Mouse (Mus musculus) left cerebral cortex, adult 11 months (tissue): ENCODE measurements around the gene Cfap36.

Source experiments
- DNase-seq: peaks from one replicate; pipeline ENCODE4 v3.0.0; 2022; ENCODE audit warnings: low spot score

The Cfap36 gene

DNA sequence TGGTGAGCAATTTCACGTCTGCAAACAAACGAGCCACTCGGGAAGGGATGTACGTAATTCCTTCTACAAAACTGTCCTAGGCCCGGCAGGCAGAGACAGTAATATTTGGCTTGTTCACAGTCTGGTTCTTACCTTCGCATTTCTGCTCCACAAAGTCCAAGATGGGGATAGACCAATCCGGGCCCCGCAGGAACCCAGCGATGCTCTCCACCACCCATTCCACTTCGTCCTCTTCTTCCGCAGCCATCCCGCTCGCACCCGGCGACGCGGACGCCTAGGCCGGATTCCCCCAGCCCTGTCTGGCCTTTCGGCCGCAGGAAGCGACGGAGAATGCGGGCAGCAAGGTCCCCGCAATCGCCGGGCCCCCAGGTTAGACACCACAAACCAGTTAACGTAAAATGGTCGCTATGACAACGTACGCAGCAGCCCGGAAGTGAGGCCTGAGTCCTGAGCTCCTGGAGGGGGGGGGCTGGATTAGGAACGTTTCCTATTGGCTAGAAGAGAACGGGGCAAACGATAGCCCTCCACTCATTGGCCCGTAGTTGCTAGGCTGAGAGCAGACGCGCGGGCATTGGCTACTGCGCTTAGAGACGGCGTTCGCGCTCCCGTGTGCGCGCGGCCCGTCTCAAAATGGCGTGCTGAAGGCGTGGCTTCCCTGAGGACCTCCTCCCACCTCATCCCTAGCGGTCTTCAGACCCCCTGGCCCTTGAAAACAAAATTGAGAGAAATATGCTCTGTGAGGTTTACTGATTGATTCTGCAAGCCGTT is at the start of gene Cfap36:
Cfap36 (minus strand) TSS at position 527 of the 768 bp plus-strand sequence.
- peak; percentile 93 for DNase-seq

DNA sequence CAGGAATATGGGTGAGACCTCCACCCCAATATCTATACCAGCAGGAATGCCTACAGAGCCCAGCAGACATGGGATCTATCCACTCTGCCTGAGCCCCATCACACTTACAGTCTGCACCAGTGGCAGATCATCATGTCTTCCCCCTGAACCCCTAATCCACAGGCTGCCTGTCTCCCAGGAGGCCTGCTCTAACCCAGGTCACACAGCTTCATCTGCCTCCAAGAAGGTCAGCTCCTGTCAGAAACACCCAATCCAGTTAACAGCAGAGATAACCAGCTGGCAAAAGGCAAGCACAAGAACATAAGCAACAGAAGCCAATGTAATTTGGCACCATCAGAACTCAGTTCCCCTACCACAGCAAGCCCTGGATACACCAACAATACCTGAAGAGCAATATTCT is 40.1 kb upstream of the Cfap36 start:
- DNase-seq = no peak

DNA sequence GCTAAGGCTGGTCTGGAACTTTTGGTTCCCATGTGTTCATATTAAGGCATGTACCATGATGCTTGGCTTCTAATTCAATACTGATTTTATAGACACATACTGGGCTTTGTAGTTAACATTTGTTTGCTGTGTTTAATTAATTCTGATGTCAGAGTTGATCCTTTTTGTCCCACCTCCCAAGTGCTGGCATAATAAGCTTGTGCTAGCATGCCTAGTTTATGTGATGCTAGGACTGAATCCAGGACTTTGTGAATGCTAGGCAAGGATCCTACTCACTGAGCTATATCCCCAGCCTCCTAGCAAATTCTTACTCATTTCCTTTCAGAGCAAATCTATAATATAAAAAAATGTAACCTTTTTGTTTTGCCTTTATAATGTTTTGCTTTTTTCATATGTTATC is 38.8 kb upstream of the Cfap36 start:
- no peak for DNase-seq

DNA sequence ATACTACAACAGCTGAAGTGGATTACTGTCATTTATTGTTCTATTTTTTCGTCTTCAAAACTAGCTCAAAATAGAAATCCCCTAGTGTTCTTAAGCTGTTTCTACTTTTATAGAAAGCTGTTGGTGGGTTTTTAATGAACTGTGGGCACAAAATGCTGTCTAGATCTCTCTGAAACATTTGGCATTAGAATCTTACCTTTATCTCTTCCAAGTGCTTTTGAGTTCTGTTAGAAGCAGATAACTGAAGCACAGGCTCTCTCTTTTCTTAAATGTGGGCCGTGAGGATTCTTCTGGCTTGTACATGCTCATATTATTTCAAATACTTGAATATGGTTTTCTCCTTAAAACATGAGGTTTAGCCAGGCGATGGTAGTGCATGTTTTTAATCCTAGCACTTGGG is 27.5 kb upstream of the Cfap36 start:
- DNase-seq = no peak

DNA sequence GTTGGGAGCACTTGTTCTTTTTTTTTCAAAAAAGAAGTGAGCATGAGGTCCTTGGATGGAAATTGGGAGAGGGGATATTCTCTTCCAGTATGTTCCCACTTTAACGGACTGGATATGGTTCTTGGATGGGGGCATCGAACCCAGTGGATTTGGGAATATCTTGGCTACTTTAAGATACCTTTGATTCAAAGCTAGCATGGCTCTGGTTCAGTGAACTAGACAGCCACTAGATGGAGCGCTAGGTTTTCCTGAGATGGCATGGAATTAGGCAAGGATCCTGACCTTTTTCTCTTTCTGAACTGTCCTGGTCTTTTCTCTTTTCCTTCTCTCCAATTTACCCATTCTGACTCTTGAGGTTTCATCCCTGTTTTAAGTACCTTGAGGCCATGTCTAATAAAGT is 20.6 kb upstream of the Cfap36 start:
- DNase-seq = peak; percentile 34

DNA sequence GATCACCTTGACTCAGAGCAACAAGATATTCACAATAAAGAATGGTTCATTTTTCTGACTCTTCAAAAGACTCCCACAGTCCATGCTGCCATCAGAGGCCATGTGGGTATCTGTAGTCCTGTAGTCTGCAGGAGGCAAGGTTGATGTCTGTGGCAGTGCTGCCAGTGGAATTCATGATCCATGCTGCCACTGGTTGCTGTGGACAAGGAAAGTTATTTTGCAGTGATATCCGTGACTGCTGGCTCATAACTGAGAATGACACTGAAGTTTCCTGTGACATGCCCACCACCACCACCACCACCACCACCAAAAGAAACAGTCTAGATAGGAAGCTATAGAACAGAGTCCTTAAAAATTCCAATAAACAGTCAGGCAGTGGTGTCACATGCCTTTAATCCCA is 7.4 kb upstream of the Cfap36 start:
- no peak for DNase-seq

DNA sequence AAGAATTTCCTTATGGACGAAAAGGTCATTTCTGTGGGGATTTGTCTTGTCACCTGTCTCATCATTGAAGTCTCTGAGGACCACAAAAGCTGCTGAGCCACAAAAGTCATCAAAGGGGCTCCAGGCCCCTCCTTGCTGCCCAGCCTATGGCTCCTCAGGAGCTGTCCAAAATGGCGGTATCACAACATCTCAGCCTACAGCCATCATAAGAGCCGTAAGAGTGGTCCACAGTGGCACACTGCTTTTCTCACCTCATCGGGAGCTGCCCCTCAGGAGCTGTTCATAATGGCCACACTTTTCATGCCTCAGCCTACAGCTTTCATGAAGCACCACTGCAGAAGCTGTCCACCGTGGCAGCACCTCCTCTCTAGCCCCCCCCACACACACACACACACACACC is 1.2 kb upstream of the Cfap36 start:
- DNase-seq = no peak

DNA sequence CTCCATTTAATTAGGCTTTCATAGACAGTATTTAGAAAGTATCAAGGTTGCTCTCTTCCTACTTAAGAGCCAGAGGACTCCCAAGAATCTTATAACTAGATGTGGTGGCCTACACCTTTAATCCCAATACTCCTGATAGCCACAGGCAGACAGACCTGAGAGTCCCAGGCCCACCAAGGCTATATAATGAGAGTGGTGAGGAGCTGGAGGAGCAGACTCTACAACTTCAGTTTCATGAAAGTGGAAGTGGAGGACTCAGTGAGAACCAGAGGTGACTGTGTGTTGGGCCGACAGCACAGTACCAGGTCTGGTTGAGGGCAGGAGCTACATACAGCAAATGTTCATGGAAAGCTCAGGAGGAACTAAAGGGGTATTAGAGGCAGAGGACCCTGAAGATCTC is 516 bp upstream of the Cfap36 start:
- DNase-seq = no peak

DNA sequence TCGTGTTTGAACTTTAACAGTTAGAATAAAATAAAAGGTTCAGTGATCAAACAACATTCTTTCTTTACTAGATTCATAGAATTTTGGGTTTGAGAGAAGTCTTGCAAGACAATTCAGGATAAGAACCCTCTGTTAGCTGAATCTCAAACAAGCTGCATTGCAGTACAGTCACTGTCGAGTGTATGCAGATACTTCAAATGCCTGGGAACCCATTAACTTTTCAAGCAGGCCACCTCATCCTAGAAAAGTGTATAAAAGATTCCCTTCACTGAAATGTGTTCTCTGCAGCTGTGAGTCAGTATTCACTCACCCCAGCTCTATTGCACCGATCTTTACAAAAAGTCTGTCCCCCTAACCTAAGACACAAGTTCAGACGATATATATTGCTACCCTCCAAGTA is 1.2 kb downstream of the Cfap36 start:
- no peak for DNase-seq

DNA sequence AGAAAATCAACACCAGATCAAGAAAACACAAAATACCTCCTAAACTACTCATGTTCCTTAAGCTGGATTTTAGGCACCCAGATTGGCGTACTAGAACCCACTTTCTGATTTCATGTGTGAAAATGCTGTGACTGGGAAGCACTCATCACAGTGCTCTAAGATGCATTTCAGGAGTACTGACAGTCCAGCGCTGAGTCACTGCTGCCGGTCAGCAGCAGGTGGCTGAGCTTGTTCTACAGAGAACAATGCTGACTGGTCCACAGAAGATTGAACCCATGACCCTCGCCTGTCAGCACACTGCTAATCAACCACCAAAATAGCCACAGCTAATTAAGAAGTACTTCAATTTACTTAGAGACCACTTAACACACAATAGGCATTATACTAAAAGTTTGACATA is 5.2 kb downstream of the Cfap36 start:
- DNase-seq = no peak

DNA sequence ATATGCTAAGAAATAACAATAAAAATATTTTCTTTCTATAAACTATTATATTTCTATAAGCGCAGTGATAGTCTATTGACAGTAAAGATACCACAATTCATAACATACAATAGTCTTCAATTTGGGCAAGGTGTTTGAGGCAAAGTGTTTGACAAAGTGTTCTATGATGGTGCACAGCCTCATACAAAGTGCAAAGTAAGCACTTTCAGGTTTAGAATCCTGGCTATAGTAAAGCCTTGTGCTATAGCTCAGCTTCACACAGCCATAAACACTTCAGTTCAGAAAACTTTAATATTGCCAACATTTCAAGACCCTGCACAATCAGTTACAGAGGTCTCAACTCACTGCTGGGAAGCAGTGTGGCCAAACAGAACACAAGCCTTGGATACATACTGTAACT is 7.9 kb downstream of the Cfap36 start:
- DNase-seq = no peak

DNA sequence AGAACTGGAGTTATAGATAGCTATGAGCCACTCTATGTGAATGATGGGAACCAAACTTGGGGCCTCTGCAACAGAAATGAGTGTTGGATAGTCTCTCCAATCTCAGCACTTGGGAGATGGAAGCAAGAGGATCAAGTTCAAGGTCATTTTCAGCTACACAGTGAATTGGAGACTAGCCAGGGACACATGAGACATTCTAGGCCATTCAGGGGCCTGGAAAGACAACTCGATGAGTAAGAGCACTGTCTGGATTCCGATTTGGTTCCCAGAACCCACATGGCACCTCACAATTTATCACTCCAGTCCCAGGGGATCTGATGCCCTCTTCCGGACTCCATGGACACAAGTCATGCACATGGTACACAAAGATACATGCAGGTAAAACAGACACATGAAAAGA is 8.7 kb downstream of the Cfap36 start:
- DNase-seq = no peak

DNA sequence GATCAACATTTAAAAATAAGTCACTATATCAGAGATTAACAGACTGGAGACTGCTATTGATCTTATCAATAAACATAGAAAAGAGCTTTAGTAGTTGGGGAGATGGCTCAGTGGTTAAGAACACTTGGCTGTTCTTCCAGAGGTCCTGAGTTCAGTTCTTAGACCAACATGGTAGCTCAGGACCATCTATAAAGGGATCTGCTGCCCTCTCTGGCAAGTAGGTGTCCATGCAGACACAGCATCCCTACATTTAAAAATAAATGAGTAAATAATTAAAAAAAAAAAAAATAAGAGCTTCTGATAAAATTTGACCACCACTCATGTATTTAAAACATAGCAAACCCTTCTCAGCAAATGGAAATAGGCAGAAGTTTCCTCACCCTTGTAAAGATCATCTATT is 9.2 kb downstream of the Cfap36 start:
- no peak for DNase-seq

DNA sequence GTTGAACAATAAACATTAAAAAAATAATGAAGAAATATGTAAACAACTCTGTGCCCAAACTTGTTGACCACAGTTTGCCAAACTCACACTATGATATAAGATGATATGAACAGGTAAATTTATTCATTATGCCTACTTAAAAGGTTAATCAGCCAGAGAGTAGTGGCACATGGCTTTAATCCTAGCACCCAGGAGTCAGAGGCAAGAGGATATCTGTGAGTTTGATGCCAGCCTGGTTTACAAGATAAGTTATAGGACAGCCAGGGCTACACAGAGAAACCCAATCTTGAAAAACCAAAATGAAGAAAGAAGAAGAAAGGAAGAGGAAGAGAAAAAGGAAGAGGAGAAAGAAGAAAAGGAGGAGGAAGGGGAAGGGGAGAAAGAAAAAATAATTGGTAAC is 9.8 kb downstream of the Cfap36 start:
- DNase-seq = no peak

DNA sequence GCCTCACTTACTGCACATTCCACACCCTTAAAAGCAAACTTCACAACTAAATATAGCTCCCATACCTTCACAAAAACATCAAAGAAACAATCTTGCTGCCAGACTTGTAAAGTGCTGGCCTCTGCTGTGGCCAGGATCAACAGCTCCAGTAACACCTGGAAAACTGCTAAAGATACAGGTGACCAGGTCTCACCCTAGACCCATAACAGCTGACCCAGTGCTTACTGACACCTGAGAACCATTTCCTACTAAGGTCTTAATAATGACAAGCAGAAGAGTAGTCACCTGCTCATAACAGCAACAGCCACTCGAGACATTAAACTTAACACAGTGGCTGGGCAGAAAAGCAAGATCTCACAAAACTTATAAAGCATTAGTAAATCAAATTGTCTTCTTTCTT is 13.6 kb downstream of the Cfap36 start:
- no peak for DNase-seq

DNA sequence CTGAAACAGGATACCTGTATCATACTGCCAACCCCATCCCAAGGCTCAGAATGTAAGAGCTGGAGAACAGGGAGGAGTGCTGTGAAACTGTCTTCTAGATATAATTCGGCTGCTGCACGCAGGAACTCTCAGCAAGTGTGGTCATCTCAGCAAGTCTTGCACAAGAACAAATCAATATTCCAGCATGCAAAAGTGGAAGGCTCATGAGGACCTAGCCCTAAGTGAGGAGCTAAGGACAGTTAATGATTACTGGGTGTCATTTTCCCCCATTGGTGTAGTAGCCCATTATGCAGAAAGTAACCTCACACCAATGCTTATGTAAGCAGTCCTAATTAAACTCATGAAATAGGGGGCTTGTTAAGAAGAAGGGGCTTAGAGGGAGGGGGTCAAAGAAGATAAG is 18.3 kb downstream of the Cfap36 start:
- no peak for DNase-seq

DNA sequence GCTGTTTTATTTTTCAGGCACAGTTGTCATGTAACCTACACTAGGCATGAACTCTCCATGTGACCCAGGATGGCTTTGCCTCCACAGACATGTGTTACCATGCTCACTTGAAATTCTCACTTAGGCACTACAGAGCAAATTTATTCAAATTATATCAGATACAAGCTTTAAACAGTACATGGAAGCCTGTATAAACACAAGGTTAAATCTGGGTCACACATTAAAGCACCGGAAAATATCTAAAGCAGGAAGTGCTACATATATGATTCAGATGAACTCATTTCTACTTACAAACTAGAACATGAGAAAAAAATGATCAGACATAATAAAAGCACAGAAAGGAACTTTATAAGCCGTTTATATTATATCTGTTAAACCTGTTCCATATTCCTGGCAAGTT is 22.5 kb downstream of the Cfap36 start:
- no peak for DNase-seq

DNA sequence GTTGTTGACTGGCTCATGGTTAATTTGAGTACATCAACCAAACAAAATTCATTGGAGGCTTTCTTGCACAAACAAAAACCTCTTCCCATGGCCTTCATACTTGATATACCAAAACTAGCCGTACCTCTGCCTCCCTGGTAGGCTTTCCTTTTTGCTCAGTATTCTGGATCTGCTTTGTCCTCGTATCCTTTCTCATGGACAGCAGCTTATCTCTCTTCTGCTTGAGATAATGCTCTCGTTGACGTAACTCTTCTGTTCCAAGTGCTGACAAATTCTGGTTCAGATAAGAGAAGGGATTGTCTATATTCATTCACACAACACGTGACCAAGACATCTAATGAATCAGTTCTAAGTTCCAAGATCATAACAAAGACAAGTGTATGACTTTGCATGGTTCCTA is 24.9 kb downstream of the Cfap36 start:
- DNase-seq = no peak

DNA sequence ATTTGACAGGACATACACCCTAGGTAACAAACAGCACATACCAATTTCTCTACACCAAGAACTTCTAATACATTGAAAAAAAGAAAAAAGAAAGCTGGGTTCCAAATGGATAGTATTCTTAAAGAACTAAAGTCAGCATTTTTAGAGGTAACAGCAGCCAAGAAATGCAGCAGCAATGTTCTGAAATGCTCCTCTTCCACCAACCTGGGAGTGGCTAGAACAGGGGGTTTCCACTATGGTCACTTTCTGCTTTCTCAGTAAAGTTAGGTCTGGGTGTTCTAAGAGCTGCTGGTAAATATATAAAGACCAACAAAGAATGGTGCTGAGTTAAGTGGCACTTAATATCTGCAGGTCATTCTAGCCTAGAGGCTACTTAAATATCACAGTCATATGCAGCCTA is 28.2 kb downstream of the Cfap36 start:
- no peak for DNase-seq

DNA sequence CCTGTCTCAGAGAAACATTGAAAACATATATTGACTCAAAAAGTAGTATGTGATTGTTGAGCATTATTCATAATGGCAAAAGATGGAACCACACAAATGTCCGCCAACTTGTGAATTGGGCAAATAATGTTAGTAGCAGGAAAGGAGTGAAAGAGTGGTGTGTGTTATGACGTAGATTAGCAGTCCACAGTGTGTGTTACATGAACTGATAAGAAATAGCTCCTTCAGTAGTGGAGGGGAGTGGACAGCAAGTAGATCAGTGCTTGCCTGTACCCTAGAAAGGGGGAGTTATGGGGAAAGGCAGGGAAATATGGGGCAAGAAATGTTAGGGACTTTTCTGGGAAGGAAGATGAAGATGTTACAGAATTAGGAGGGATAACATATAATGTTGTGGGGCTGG is 31.0 kb downstream of the Cfap36 start:
- DNase-seq = no peak

DNA sequence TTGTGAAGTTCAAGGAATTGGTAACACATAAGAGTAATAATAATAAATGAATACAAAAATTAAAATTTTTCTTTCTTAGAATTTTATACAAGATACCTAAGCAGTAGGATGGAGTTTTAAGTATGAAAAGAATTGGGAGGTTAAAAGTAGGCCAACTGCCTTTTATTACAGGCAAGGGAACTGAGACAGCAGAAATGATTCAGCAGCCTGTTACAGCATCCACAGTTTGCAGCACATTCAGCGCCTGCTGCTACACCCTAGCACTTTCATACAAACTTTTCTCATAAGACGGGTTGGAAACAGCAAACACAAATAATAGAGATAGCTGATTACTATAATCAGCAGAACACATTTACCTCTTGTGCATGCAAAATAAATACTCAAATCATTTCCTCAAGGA is 37.4 kb downstream of the Cfap36 start:
- no peak for DNase-seq

DNA sequence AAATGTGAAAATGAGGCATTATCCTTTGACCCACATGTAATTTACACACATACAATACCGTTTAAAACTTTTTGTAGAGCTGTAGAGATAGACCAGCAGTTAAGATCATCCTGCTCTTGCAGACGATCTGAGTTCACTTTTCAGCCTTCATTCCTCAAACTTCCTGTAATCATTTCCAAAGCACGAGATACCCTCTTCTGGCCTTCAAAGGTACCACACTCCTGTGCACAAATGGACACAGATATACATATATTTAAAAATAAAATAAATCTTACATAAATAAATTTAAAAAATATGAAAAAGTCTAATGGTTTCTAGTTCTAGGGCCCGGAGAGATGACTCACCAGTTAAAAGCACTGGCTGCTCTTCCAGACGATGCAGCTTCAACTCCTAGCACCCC is 43.6 kb downstream of the Cfap36 start:
- DNase-seq = no peak

DNA sequence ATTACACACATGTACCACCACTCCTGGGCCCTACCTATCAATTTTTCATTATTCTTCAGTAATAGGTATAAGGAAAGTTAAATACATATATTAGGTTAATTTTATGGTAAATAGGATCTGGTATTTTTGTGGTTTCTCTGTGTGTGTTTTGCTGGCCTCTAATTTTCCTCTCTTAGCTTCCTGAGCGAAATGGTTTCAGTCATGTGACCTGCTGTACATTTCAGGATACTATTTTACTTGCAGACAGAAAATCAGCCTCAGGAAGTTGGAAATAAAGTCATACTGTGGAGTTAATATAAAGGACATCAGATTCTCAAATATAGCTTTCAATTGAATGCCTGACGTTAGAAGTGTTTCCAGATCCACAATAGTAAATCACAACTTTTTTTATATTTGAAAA is 58.2 kb downstream of the Cfap36 start:
- DNase-seq = no peak

DNA sequence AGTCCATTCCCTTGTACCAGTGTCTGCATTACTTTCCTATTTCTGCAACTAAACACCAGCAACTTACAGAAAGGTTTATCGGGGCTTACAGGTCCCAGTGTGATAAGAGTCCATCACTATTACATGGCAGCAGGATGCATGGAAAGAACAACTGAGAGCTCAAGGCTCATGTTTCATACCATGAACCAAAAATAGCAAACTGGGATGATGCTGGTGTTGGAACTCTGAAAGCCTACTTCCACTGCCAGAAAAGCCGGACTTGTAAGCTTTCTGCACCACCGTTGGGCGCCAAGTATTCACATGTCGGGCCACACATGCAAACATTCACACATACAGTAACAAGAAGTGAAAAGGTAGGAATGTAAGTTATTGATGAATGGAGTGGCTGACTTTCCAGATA is 65.5 kb downstream of the Cfap36 start:
- DNase-seq = no peak

DNA sequence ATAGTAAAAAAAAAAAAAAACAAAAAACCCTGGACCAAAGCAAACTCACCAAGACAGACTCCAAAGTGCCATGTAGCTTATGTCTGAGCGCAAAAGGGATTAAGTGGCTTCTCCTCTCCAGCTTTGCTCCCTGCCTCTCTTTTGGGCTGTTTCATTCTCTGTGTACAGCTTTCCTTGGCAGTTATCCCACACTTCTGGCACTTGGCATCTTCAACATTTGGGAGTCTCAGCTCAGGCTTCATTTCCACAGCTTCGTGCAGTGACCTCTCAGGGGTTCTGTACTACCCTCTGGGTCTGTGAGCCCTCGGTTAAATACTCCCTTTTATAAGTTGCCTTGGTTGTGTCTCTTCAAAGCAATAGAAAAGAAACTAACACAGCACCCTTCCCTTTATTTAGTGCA is 66.6 kb downstream of the Cfap36 start:
- no peak for DNase-seq
